Mouse (Mus musculus): ENCODE results near the gene Abl1.

DNA sequence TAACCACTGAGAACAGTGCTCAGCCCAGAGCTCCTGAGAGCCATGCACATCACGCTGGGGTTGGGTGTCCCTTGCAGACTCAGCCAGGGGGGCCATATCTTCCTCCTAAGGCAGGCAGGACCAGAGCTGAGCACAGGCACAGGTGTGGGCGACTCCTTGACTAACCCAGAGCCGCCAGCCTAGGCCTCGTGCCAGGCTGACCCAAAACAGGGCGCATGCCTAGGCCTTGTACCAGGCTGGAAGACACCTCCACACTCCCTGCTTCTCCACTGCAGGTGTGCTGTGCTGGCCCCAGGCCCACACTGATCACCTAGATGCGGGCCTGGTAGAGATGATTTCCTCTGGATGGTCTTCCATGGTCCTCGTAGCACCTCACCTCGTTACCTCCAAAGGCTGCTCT is 114.6 kb downstream of the Abl1 start:
- no peak for TF ChIP-seq POLR2A (IDR thresholded peaks at IDR 0.05; ENCODE audit: insufficient read length, low read depth)
- TF ChIP-seq TCF12 (IDR thresholded peaks at IDR 0.05; ENCODE audit: insufficient read depth, poor library complexity, severe bottlenecking) = no peak
- TF ChIP-seq MYOD1 (IDR thresholded peaks at IDR 0.05; ENCODE audit: control insufficient read depth in 1 of 3, insufficient read length in 2 of 3, low read depth in 2 of 3) = no peak
- TF ChIP-seq USF1 (IDR thresholded peaks at IDR 0.05; ENCODE audit: low read depth) = no peak
- no peak for TF ChIP-seq MAX (IDR thresholded peaks at IDR 0.05; ENCODE audit: low read depth)
- no peak for TF ChIP-seq TCF3 (IDR thresholded peaks at IDR 0.05; ENCODE audit: insufficient read length, low read depth)
- no peak for TF ChIP-seq SRF (IDR thresholded peaks at IDR 0.05; ENCODE audit: control insufficient read depth, insufficient read length, low read depth)
- TF ChIP-seq E2F4 (IDR thresholded peaks at IDR 0.05; ENCODE audit: insufficient read depth) = no peak
- no peak for TF ChIP-seq CEBPB (IDR thresholded peaks at IDR 0.05; ENCODE audit: insufficient read depth, poor library complexity, severe bottlenecking)
